Mouse (Mus musculus) left cerebral cortex, postnatal 25 days (tissue): ENCODE measurements around the gene Hspa4l. TPM values are rescaled to one million over a fixed set of nuclear protein-coding genes. Genes with fewer than 3 reads are reported as not detected.
A peak's percentile ranks its signal among the peaks of the same experiment; 100 is the strongest.
"Not testable (repeated sequence)": the region's sequence is repeated elsewhere in the genome, so short reads cannot be mapped to it uniquely, and the experiment has no call there.

ENCODE experiments used
- DNase-seq, 2 experiments: peaks; one replicate each; pipeline ENCODE4 v3.0.0; 2022; ENCODE audit warnings: low spot score in 2 of 2, mixed read lengths in 1 of 2
- intact Hi-C: fragments of 180-260 bp; cut with DNase I; formaldehyde crosslinking; loops from one replicate; pipeline ENCODE4 v1.15.1; 2025
- total RNA-seq, 2 experiments: library from RNA; stranded (reverse); gene quantifications; 2 replicates each; pipeline ENCODE4 v1.2.3; 2021

The Hspa4l gene
- total RNA-seq, 2 experiments from 2014 or later = 154 to 157 TPM

DNA sequence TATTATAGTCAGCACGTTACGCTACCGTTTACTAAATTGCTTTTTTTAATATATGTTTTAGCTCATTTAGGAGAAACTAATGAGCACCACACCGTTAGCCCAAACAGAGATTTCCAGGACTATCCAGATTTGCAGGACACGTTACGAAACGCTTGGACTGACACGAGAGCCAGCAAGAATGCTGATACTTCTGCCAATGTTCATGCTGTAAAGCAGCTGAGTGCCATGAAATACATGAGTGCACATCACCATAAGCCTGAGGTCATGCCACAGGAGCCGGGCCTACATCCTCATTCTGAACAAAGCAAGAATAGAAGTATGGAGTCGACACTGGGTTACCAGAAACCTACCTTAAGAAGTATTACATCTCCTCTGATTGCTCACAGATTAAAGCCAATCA is 64.4 kb downstream of the Hspa4l start:
- no peak for DNase-seq
- intact Hi-C loops = no loop called here

DNA sequence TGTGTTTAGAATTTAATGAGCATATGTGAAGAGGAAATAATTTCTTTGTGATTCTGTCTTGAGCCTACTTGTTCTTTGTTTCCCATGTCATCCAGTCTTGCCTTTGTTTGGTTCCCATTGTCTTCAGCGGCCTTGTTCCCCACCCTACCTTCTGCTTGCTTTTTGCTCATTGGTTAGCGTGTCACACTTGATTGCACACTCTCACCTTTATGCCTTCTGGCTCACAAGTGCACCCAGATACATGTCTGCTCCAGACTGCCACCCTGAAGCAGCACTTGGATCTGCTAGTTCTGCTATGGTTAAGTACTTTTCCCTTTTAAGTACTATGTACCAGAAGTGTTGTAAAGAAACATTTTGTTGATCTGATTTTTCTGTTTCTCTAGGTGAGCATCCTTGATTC is 65.6 kb downstream of the Hspa4l start:
- DNase-seq = no peak
- intact Hi-C loops = no loop called here

DNA sequence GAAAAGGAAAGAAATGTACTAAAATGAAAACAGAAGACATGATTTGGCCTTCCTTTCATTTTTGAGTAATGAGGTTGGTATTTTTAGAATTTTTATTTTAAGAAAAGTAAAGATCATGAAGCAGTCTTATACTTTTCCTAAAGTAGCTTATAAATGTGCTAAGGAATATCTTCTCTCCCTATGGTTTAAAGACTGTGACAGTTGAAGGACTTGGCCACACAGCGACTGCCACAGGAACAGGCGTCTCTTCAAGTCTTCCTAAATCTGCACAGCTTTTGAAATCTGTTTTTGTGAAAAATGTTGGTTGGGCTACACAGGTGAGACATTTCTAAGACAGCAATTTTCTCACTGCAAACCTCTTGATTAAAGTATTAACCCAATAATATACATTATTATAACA is 69.0 kb downstream of the Hspa4l start:
- intact Hi-C loops = no loop called here

DNA sequence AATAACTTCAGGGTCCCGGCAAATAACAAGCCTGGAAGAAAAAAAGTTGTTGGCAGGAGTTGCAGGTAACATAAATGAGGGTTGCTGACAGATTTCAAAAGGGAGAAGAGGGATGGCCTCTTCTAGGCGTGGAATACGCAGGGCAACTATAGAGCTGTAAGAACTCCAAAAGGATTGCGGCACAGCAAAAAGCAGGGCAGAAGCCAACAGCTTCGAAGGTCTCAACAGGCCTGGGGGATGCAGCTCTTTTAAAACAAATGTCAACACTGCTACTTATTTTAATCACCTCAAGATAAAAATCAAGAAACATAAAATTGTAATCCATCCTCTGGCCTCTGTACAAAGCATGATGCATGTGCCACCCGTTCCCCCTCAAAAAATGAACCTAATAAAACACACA is 101.2 kb downstream of the Hspa4l start:
- peak; percentile 8 to 20 for DNase-seq
- intact Hi-C loops = not testable (repeated sequence)

More for the DNA sequence above, 69.0 kb downstream of the Hspa4l start:
- DNase-seq = peak in 1 of 2 experiments; percentile 7

Other genes with a start within 250 kb of the Hspa4l start
- 1 to 10 TPM; 6.6 to 6.7 TPM for gene Intu, start 213.2 kb upstream of the Hspa4l start, total RNA-seq
- gene Slc25a31, start 35.6 kb upstream of the Hspa4l start, total RNA-seq = under 1 TPM; 0.16 to 0.34 TPM
- gene Plk4, start 55.5 kb downstream of the Hspa4l start, total RNA-seq = 1 to 10 TPM; 3.7 to 4.8 TPM
- gene Mfsd8, start 102.4 kb downstream of the Hspa4l start, total RNA-seq = 10 to 100 TPM; 19.0 to 20.0 TPM
- gene Abhd18, start 102.5 kb downstream of the Hspa4l start, total RNA-seq = 10 to 100 TPM; 11.8 to 12.6 TPM
- under 1 TPM in 1 of 2 experiments, not detected in 1; 0.27 TPM for gene 1700034I23Rik, start 158.0 kb downstream of the Hspa4l start, total RNA-seq
- 10 to 100 TPM; 20.8 to 24.7 TPM for gene Larp1b, start 205.3 kb downstream of the Hspa4l start, total RNA-seq